Mouse (Mus musculus) gastrocnemius, postnatal 14 days (tissue): ENCODE data around the gene Mthfr. TPM values are rescaled to one million over a fixed set of nuclear protein-coding genes. Genes with fewer than 3 reads are reported as not detected.
A peak's percentile ranks its signal among the peaks of the same experiment; 100 is the strongest.

Experiments
- DNase-seq: peaks from one replicate; pipeline ENCODE4 v3.0.0; 2021; ENCODE audit warnings: mixed read lengths
- intact Hi-C: fragments of 180-260 bp; cut with DNase I; formaldehyde crosslinking; loops from one replicate; pipeline ENCODE4 v1.15.1; 2025; ENCODE audit warnings: low total_unique reads
- long read RNA-seq, 2 experiments: library from polyadenylated mRNA; stranded (forward); transcript quantifications; one replicate each; pipeline ENCODE4 v2.0.0; 2021
- total RNA-seq, 2 experiments: library from RNA; stranded (reverse); gene quantifications; 2 replicates each; pipeline ENCODE4 v1.2.3; 2021

Gene Mthfr
- 10 to 100 TPM; 12.0 to 12.3 TPM for total RNA-seq
- long read RNA-seq, experiment 1, partial matches to known transcripts = 1 of 7 reads
- long read RNA-seq, experiment 1, other reads (novel, unspliced or antisense) = 6 of 7 reads
- long read RNA-seq, experiment 2, partial matches to known transcripts = 1 of 12 reads
- long read RNA-seq, experiment 2, other reads (novel, unspliced or antisense) = 11 of 12 reads

- DNase-seq = peak; percentile 99
- intact Hi-C loops = no loop called here
These were observed at the start of gene Mthfr, which contains the start of gene Clcn6 for GRCm38 (mm10) chr4:148038600-148039253. TSS of gene Mthfr (plus strand) at chr4:148039077. TSS of gene Clcn6 (minus strand) at chr4:148038821.

DNA sequence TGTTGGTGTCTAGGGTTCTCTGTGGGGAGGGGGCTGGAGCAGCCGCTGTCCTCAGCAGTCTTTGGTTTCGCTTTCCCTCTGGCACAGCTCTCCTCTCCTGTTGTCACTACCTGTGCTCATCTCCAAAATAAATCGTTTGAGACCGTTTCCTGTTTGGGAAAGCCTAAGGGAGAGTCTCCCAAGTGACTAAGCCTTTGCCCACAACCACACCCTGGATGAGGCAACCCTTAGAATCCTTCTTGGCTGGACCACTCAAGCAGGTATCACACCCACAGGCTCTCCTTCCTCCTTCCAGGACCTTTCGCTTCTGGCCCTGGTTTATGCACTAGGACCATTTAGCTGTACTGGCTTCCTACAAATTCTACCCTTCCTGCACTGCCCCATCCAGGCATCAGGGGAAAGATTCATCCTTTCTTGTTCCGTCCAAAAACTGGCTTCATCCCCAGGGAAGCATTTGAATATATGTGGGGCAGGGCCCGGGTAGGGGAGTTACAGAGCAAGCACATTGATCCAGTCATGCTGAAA lies 45.2 kb upstream of the Mthfr start:
- intact Hi-C loops = no loop called here
- no peak for DNase-seq

DNA sequence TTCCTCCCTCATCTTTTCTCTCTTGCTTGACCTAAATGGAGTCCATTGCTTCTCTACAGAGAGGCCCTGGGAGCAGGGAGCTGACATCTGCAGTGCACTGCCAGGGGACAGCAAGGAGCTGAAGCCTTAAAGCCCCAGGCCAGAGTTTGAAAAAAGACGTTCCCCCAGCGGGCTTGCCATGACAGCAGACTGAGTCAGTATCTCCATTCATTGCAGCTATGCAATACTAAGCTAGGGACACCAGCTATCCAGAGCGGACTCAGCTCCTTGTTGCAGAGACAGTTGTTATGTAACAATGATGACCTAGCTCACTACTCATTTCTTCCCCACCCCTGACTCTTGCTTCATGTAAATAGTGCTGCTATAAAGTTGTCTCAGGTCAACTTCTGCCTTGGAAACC lies 43.6 kb upstream of the Mthfr start:
- DNase-seq = no peak
- intact Hi-C loops = no loop called here

GRCm38 (mm10) chr4:148000202-148000772 lies 38.6 kb upstream of the Mthfr start, which contains the start of gene Nppa:
TSS of gene Nppa (plus strand) at chr4:148000722.
- DNase-seq = no peak
- intact Hi-C loops = no loop called here

DNA sequence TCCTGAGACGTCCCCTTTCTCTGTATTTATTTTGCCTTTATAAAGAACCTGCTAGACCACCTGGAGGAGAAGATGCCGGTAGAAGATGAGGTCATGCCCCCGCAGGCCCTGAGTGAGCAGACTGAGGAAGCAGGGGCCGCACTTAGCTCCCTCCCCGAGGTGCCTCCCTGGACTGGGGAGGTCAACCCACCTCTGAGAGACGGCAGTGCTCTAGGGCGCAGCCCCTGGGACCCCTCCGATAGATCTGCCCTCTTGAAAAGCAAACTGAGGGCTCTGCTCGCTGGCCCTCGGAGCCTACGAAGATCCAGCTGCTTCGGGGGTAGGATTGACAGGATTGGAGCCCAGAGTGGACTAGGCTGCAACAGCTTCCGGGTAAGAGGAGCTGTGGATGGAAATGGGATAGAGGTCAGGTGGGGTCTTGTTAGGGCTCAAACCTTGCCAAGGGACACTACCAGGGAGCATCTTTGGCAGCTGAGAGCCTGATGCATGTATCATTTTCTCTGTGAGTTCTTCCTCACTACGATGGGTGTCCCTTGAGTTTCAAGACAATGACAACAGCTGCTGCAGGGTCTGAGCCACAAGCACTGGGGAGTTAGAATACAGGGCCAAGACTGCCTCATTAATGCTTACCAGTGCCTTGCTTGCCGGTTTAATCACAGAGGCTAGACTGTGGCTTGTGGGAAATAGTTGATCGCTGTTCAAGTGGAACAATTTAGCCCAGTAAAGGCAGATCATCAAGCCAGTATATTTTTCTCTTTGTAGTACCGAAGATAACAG lies 37.7 kb upstream of the Mthfr start:
- intact Hi-C loops = no loop called here
- no peak for DNase-seq

GRCm38 (mm10) chr4:148001866-148002265 lies 37.0 kb upstream of the Mthfr start:
- intact Hi-C loops = no loop called here
- DNase-seq = no peak

DNA sequence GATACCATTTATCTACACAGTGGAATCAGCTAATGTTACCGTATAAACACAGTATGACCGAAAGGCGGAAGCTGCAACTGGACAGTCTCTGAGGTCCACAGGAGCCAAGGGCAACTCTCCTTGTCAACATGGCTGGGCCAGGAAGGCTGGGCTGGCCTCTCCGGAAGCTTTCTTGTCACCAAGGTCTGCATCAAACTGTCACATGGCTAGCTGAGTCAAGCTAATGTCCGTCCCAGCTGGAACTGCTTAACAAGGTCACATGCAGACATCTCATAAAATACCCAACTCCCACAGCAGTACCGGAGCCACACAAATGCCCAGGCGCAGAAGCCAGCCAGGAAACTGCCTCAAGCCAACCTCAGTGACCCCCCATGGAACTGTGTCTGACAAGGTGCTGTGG lies 34.5 kb upstream of the Mthfr start:
- intact Hi-C loops = no loop called here
- no peak for DNase-seq

- DNase-seq = peak; percentile 32
- intact Hi-C loops = loop anchor here (5.0 kb wide), 1 partner anchor 46 kb away; no protein-coding TSS in a partner anchor
These were observed 30.5 kb upstream of the Mthfr start for GRCm38 (mm10) chr4:148008412-148008811.

DNA sequence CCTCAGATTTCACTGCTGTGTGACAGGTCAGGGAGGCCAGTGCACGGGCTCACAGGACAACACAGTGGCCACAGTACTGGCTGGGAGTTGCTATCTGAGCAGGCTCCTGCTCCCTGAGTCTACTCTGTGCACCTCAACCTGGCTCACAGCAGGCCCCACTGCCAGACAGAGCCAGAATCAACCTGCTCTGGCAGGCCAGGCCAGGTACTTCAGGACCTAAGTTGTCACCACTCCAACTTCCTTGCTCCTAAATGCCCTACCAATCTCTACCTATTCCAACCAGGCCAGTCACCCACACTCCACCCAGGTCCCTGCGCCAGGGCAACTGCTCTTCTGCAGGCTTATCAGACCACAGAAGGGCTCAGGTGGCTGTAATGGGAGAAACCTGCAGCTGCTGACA lies 29.2 kb upstream of the Mthfr start:
- intact Hi-C loops = loop anchor here (5.0 kb wide), 1 partner anchor 47 kb away; no protein-coding TSS in a partner anchor
- DNase-seq = no peak

DNA sequence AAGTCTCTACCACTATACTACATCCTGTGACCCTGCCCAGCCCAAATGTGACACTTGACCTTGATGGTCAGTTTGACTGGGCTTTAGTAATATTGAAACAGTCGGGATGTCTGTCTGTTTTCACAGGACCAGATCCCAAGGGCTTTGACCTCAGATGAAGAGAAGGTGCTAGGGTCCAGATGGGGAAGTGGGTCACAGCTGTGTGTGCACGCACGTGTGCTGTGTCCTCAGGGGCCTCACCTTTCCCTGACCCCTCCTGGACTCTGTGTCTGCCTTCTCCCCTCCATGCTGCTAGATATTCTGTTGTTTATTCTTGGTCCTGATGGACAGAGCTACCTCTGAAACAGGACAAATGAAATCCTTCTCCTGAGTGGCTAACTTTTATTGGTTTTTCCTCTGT lies 27.5 kb upstream of the Mthfr start:
- intact Hi-C loops = no loop called here
- DNase-seq = no peak

- DNase-seq = no peak
- intact Hi-C loops = no loop called here
These were observed 26.7 kb upstream of the Mthfr start for GRCm38 (mm10) chr4:148012216-148012615.

- intact Hi-C loops = no loop called here
- no peak for DNase-seq
These were observed 23.5 kb upstream of the Mthfr start for GRCm38 (mm10) chr4:148015418-148015817.

GRCm38 (mm10) chr4:148016981-148017380 lies 21.9 kb upstream of the Mthfr start:
- intact Hi-C loops = no loop called here
- no peak for DNase-seq

DNA sequence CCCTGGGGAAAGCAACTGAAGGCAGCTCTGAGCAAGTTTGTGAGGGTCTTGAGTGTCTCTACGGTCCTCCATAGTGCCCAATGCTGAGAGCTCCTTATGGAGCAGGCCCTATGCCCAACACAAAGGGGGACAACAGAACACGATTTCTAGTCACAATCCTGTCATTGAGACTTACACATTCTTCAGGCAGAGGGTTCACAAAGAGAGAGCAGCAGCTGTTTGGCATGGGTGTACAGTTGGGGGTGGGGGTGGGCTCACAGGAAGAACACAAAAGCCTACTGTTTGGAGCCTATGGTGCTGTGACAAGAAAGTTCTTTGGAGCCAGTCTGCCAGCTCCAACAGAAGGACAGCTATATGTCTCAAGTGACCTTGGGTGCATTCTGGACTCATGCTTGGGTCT lies 20.5 kb upstream of the Mthfr start:
- intact Hi-C loops = no loop called here

DNA sequence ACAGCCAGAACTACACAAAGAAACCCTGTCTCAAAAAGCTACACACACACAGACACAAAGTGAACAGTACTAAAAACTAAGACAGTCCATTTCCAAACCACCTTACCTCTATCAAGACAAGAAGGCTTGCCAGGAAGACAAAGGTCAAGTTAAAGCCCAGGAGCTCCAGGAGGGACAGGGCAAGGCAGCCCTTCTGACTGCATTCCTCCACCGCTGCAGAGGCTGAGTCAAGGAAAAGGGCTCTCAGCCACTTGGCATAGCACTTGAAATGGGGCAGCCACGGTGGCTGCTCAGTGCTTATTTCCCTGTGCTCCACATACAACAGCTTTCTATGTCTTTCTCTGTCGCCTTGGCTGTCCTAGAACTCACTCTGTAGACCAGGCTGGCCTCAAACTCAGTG lies 14.9 kb upstream of the Mthfr start:
- intact Hi-C loops = no loop called here
- DNase-seq = no peak

More for the DNA sequence above, 20.5 kb upstream of the Mthfr start:
- DNase-seq = no peak

GRCm38 (mm10) chr4:148029297-148029696 lies 9.6 kb upstream of the Mthfr start:
- intact Hi-C loops = no loop called here
- no peak for DNase-seq

DNA sequence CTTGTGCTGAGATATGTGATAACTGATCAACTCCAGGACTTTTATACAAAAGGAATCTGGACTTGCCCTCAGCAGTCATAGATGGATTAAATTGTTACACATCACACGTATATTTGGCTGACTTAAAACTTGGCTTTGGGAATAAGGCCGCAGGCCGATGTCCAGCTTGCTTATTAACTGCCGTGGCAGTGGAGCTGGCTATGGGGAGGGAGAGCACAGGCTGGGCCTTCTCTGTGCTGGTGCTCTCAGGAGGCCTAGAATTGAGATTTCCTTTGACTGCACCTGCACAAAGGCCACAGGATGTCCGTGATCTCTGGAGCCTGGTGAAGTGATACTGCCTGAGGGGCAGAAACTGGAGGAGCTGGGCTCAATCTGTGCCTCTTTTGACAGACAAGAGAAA lies 8.4 kb upstream of the Mthfr start:
- intact Hi-C loops = no loop called here
- no peak for DNase-seq

GRCm38 (mm10) chr4:148033858-148034410 lies 4.9 kb upstream of the Mthfr start:
- intact Hi-C loops = no loop called here
- no peak for DNase-seq

DNA sequence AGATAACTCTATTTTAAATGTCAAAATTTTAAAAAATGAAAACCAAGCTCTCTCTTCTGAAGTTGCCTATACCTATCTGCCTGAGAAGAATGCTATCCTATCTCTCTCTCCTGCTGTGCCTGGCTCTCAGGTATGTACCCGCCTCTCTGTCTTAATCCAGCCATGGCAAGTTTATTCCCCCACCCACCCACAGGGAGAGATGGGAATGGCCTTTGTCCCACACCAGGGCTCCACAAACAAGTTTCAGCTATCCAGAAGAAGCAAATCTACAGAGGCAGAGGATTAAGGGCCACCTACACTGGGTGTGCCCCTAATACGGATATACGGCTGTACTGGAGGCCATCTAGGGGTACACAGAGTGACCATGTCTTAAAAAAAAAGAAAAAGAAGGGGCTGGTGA lies 3.4 kb upstream of the Mthfr start:
- intact Hi-C loops = no loop called here
- DNase-seq = no peak
